Mouse (Mus musculus): Measurements from ENCODE around the gene Pp2d1.

Gene Pp2d1

DNA sequence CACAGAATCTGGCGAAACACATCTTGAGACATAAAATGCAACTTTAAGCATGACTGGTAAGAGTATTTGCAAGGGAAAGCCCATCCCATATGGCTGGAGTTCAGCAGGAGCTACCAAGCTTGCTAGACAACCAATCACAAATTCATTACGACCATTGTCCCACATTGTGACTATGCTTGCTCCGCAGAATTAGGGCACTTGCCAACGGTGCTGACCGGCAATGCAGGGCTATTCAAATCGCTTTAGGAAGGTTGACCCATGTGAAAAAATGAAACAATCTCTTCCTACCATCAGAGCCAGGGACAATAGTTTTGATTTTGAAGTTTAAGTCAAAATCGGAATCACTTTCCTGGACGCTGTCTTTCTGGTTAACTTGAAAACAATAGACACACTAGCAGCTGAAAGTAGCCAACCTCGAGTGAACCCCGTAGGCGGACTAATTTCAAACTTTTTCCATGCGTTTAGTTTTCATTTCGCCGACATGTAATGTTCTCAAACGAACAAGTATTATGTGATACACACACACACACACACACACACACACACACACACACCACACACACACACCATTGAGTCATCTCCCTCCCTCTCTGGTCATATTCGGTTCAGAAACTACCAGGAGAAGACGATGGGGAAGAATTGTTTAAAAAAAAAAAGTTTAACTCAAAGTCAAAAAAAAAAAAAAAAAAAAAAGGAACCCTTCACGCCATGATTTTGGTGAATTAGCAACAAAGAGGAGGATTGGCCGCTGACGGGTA, 27.1 kb upstream of the Pp2d1 start, which contains the start of gene Kat2b:
Kat2b (plus strand) TSS at position 701 of the 758 bp plus-strand sequence.
- DNase-seq (ENCODE audit: low spot score): peak; percentile 53

DNA sequence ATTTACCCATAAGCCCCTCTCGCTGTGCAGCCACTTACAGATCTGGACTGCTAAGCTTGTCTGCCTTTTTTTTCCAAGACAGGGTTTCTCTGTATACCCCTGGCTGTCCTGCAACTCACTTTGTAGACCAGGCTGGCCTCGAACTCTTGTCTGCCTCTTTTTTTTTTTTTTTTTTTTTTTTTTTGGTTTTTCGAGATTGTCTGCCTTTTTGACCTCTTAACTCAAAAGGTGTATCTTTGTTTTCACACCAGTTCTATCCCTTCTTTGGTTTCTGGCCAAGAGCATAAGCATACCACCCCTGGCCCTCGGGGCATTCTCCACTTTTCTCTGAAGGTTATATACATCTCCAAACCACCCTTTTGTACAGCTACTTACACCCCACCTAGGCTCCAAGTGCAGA, 25.6 kb upstream of the Pp2d1 start:
- no peak for DNase-seq (ENCODE audit: low spot score)

DNA sequence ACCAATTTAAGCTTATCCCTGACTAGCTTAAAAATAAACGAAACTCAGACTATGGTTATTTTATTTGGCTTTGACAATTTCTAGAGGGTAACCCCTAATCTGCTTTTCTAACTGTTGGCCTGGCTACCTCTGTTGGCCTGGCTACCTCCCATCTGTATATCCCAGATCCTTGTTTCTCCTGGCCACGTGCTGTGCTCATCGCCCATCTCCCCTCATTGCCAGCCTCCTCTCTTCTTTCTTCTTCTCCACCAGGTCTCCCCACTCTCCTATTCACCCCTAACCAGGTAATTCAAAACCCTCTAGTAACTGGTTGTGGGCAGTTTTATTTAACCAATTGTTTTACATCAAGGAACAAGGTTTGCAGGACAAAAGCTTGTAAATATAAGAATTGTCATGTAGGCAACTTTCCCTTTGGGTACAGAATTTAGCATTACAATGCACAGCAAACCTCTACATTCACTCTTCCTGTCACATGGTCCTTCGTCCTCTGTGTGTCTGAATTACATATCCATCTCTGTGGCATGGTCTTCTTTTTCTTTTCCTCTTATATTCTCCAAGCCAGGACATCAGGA, 22.3 kb upstream of the Pp2d1 start:
- DNase-seq (ENCODE audit: low spot score): no peak

DNA sequence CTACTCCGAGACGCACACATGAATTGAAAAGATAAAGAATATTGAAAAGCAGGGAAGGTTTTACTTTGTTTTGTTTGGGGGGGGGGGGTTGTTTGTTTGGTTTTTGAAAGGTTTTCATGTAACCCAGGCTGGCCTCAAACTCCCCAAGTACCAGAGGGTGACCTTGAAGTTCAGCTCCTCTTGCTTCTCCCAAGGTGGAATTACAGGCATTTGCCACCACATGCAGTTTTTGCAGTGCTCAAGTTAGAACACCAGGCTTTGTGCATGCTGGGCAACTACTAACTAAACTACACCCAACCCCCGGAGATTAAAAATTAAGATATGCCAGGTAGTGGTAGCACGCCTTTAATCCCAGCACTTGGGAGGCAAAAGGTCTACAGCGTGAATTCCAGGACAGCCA, 20.4 kb upstream of the Pp2d1 start:
- no peak for DNase-seq (ENCODE audit: low spot score)

DNA sequence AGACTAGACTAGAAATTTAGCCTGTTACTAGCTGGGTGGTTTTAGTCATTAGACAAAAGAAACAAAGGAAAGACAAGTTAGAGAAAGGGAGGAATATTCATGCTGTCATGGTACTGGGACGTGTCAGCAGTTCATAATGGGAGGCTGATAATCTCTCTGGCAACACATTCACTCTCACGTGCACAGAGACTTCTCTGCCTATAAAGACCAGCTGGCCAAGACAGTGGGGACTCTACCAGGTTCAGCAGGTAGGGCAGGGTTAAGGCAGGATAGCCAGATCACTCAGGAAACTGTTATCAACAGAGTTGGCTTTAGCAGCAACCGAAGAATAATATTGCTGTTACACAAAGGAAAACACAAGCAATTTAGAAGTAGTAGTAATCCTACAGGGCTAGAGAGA, 18.2 kb upstream of the Pp2d1 start:
- DNase-seq (ENCODE audit: low spot score): peak; percentile 19

DNA sequence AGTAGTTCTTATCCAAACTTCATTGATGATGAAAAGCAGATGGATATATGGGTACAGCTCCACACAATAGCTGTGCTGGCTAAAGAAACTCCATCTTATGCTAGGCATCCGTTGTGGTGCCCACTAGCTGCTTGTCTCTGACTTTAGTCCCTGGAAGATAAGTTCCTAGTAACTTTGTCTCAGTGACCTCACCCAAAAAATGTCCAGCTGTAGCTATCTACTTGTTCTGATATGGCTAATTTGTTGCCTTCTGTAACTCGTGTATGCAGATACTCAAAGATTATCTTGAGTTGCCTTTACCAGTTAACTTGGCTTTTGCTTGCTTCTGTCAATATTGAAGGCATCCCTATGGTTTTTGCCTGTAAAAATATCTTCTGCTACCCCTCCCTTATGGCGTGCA, 15.6 kb upstream of the Pp2d1 start:
- DNase-seq (ENCODE audit: low spot score): peak; percentile 74

DNA sequence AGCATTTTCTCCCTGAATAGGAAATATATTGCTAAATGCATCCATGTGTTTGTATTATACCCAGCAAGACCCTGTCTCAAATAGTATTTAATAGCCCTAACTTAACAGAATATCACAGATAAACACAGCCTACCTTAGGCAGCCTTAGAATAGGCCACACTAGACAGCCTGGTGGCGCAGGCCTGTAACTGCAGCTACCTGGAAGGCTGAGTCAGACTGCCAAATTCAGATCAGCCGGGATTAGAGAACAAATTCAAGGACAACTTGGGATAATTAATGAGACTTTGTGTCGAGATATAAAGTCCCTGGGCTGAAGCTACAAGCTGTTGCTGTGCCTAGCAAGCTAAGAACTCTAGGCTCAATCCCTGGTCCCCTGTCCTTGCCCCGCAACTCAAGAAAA, 14.8 kb upstream of the Pp2d1 start:
- DNase-seq (ENCODE audit: low spot score): peak; percentile 64

DNA sequence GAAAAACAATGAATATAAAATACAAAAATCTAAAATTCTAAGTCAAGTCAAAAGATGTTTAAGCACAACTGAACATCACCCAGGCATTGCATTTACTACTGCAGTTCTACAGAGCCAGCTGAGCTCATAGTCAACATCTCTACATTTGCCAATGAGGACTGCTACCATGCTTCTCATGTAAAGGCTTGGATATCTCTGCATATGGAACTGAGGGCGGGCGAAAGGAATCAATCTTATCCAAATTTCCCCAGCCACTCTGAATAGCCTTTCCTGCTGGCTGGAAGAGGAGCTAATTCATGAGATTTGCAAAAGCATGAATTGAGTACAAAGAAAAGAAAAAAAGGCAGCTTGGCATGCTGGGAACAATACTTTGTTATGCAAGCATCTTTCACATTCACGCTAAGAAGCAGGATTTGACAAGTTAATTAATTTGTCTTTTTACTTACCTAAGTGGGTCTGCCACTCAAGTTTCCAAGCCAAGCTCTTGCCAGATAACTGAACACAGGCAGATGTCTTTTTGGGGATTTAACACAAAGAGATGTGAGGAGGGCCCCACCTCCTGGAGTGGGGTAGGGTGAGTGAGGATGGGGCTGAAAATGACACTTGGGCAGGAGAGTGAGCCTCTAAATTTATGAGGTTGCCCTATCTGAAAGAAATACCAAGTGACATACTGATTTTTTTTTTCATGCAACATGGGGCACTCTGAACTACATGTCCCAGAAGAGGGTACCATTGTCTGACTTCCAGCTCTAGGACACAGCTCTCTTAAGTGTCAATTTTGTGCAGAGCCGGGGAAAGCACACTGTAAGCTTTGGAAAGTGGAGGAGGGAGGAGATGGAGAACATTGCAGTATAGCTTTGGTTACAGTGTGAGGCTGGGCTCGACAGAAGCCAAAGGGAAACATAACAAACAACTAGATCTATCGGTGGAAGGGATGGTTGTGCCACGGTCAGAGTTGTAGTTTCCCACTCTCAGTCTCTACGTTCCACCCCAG, 12.4 kb upstream of the Pp2d1 start:
- DNase-seq (ENCODE audit: low spot score): no peak

DNA sequence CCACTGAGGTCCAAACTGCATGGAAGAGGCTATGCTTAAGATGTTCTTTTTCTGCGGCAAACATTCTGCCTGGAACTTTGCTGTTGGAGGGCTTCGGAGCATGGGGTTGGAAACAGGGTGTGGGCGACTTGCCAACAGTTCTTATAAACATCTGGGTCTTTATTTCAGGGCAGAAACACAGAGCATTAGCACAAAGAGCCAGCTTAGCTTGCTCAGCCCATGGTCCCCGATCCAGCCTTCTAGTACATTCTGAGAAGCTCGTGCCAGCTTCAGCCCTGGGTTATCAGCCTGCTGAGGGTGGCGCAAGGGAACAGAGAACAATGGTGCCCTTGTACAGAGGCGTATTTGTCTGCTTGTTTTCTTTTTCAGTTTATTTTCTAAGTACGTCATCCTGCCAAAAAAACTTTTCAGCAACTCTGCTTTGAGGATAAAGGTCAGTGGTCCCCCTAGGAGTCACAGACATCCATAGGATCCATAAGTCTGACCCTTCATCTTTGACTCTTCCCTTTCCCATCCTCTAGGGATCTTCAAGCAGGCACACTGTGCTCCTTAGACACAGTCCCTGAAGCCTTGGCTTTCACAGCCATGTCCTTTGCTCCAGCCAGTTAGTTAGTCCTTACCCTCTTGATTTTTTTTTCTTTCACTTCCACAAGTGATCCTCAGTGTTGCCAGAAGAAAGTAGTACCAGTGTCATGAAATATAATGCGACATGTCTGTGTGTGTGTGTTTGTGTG, 4.5 kb upstream of the Pp2d1 start:
- no peak for DNase-seq (ENCODE audit: low spot score)

DNA sequence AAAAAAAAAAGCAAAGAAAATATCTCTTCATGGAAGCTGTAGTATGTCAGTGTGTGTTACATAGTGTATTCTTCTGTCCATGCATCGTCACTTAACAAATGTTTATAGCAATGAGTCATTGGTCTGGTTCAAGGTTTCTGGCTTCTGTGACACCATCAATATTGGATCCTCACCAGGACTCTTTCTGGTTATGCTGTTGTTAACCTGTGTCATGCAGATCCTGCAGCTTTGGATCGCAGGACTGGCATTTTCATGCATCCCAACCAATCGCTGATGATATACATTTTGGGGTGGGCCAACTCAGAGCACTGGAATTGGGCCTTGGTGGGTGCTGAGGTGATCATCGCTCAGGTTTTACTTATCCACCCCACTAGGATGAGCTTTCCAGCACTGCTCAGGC, 3.3 kb upstream of the Pp2d1 start:
- no peak for DNase-seq (ENCODE audit: low spot score)

DNA sequence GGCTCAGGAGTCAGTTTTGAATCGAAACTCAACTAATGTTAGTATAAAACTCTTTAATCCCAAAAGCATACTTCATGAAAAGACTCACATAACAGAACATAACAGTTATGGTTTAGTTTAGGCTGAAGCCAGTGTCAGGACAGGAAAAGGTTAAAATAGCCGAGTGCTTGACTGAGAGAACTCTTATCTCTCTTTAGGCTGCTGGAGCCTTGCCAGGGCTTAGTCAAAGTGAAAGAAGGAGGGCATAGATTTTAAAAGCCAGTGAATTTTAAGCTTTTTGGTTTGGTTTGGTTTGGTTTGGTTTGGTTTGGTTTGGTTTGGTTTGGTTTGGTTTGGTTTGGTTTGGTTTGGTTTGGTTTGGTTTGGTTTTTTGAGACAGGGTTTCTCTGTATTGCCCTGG, 6.8 kb downstream of the Pp2d1 start:
- peak; percentile 26 for DNase-seq (ENCODE audit: low spot score)

DNA sequence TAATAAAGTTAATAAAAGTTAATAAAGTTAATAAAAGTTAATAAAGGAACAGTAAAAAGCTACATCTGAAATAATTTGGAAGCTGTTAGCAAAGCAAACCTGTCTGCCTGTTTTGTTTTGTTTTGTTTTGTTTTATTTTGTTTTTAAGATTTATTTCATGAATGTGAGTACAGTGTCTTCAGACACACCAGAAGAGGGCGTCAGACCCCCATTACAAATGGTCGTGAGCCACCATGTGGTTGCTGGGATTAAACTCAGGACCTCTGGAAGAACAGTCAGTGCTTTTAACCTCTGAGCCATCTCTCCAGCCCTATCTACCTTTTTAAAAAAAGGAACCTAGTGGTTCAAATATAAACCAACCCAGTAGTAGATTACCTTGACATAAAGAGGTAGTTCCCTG, 8.1 kb downstream of the Pp2d1 start:
- no peak for DNase-seq (ENCODE audit: low spot score)

DNA sequence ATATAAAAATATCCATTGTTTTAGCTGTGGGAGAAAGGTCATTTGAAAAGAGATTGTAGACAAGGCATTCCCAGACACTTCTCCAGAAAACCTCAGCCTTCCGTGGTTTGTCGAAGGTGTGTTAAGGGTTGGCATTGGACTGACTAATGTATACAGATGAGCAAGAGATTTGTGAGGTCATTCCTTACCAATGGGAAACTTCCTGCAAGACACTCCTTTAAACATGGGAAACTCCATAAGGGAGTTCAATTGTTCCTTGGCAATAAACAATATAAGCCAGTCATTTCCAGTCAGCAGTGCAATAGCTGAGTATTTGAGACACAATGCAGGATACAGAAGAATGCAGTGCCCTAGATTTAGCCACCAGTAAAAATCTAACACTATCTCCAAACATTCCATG, 11.2 kb downstream of the Pp2d1 start:
- DNase-seq (ENCODE audit: low spot score): no peak

DNA sequence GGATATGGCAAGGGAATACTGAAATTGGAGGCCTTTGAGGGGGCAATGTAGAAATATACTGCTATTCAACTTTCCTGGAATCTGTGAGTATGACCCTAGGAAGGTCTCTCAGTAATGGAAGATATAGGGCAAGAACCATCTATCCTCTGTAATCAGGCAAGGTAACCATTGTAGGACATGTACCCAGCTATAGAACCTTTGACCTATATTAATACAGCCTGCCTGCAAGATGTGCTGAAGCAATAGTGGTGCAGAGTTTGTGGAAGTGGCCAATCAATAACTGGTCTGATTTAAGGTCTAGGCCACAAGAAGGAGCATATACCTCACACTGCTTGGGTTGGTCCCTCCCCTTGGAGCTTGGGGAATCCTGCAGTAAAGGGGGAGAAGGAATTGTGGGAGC, 18.7 kb downstream of the Pp2d1 start:
- DNase-seq (ENCODE audit: low spot score): no peak

DNA sequence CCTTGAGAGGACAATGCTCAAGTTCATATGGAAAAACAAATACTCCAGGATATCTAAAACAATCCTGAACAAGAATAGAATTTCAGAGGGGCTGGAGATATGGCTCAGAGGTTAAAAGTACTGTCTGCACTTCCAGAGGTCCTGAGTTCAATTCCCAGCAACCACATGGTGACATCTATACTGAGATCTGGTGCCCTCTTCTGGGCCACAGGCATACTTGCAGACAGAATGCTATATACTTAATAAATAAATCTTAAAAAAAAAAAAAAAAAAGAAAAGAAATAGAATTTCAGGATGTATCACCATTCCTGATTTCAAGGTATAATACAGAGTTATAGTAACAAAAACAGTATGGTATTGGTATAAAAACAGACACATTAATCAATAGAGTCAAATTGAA, 19.9 kb downstream of the Pp2d1 start:
- DNase-seq (ENCODE audit: low spot score): no peak

DNA sequence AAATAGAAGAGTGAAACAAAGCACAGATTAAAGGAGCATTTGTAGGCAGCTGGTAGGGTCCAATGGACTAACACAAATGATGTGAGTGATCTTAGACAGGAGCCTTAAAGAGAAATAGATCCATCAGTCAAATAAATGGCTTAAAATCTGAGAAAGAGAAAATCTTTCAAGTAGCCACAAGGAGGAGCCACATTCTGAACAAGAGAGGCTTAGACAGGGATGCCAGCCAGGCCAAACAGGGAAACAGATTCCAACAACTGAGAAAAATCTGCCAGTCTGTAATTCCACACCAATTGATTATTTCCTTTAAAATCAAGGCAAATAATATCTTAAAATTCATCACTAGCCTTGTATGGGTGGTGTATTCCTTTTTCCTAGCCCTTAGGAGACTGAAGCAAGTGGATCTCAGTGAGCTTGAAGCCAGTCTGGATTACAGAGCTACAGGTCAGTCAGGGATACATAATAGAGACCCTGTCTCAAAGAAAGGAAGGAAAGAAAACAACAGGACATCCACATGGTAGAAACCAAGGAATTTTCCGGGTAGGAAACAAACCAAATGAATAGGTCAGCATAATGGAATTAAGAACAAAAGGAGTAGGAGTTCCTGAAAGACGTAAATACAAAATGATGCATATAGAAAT, 26.8 kb downstream of the Pp2d1 start:
- DNase-seq (ENCODE audit: low spot score): peak; percentile 23

DNA sequence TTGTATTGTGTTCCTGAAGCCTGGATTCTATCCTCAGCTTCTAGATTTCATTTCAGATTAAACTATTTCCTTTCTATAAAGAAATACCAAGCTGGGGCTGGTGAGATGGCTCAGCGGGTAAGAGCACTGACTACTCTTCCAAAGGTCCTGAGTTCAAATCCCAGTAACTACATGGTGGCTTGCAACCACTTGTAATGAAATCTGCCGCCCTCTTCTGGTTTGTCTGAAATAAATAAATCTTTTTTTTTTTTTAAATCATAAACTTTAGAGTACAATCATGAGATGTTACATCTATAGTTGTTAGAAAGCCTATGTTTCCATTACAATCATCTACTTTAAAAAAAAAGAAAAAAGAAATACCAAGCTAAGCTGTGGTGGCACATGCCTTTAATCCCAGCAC, 36.3 kb downstream of the Pp2d1 start:
- no peak for DNase-seq (ENCODE audit: low spot score)

DNA sequence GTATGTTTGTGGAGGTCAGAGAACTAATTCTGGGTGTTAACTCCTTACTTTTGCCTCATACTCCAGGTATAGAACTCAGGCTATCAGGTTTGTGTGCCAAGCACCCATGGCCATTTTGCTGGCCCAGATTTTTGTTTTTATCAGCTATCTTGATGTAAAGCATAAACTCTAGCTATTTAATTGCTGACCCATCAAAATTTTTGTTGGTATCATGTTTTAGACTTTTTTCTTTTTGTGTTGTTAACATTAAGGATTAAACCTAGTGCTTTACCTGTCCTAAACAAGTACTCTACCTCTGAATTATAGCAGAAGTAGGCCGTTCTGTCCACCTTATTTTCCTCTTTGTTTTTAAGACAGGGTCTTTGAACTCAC, 50.3 kb downstream of the Pp2d1 start:
- DNase-seq (ENCODE audit: low spot score): no peak

DNA sequence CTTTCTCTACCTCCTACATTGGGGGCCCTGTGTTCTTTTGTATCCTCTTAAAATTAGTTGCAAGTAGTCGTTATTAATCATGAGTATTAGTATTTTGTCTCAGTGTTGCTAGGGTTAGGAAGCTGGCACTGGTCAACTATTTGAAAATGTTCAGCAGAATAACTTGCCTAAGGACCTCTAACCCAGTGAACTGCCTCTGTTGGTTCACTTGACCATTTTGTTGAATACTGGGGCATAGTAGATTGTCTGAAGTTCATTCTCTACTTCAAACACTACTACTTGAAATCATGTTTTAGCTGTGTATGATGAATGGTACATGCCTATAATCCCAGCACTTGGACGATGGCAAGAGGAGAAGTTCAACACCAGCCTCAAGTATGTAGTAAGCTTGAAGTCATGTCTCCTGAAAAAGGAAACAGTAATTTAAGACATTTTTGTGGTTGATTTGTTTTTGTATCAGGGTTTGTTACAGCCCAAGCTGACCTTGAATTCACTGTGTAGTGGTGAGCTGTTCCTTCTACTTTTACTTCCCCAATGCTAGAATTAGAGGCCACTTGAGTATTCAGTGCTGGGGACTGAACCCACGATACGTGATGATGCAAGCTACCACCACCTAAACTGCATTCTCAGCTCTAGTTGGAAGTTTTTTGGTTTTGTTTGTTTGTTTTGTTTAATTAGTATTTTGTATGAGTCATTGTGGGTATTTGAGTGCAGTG, 50.8 kb downstream of the Pp2d1 start:
- DNase-seq (ENCODE audit: low spot score): no peak

DNA sequence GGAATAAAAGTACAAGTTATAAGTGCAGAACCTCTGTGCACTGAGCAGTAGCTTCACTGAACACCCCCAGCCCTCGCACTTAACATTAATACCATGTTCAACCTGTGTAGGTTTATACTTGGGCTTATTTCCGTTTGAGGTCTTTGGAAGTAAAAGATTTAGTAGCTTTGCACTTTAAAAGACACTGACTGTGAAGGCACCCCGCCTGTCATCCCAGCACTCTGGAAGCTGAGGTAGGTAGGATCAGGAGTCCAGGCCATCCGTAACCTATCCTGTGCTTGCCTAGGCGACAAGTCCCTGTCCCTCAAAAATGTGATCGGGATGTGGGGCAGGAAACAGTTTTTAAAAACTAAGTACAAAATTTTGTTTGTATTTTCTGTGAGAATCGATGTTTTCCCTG, 58.8 kb downstream of the Pp2d1 start:
- DNase-seq (ENCODE audit: low spot score): no peak

DNA sequence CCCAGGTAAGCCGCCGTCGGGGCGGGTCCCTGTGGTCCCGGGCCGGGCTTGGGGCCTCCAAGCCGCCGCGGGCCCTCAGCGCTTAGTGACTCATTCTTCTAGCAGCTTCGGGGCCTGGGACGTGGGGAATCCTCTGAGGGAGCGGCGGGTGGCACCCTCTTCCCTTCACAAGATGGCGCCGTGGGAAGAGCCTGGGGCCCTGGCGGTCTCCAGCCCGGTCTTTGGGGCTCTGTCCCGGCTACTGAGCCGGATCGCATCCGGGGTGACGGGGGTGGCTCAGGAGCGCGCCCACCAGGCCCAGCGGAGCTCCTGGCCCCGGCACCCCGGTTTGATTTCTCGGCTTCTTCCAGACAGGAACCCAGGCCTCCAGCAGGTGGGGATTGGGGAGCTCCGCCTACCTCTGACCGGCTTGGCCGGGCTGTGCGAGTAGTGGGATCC, 59.6 kb downstream of the Pp2d1 start:
- peak; percentile 36 for DNase-seq (ENCODE audit: low spot score)

Measured in c-Kit-positive CD71-positive TER-119-positive erythroid progenitor cells, embryonic 14.5 days (primary cell).